Comparison of ENCODE assay signal across 9 mouse cellular contexts in genomic region chr7:46535429-46535799, GRCm38 (mm10).
DNase-seq lines count a peak whose midpoint lies in the region; ATAC-seq lines count a peak whose summit lies in the region.
"Had no signal": no experiment of that assay in that cellular context is flagged by ENCODE, and none has a peak within 500 bp of the region (broad histone marks: within the 10 kb centered on the region; RNA-seq: fewer than 3 reads in every experiment).

No protein-coding gene starts in this region.

- H3K9me3 ChIP-seq in hindbrain, embryonic 11.5 days (ENCODE audit: control insufficient read depth, low read length), result no peaks in the 10 kb centered on the region
- H3K9me3 ChIP-seq: liver, embryonic 15.5 days had no signal

- no peak overlapping the region for H3K9ac ChIP-seq in hindbrain, embryonic 11.5 days (ENCODE audit: low read depth, low read length)
- H3K9ac ChIP-seq: liver, embryonic 15.5 days had no signal

- 28% methylated on average over 10 of the region's 10 CpGs for WGBS in hindbrain, embryonic 11.5 days

- no peak overlapping the region for H3K4me2 ChIP-seq in hindbrain, embryonic 11.5 days (replicated peaks; ENCODE audit: low read depth, low read length)
- H3K4me2 ChIP-seq: liver, embryonic 15.5 days had no signal

- H3K4me1 ChIP-seq in hindbrain, embryonic 11.5 days (replicated peaks; ENCODE audit: control insufficient read depth, insufficient read depth, low read length), result 0 out of 2 replicates have a peak, but pooled peaks cover 4% of the 10 kb centered on the region
- H3K4me1 ChIP-seq: liver, embryonic 15.5 days had no signal

- no peak overlapping the region for H3K4me3 ChIP-seq in hindbrain, embryonic 11.5 days (ENCODE audit: low read depth, low read length)
- H3K4me3 ChIP-seq: liver, embryonic 15.5 days had no signal

- DNase-seq in ovary, postnatal 14 days (ENCODE audit: low spot score), result peak; percentile 18
- no peak for DNase-seq in ovary, postnatal 10 days (ENCODE audit: low spot score)
- DNase-seq in hindbrain, embryonic 11.5 days (ENCODE audit: low spot score), result peak; percentile 48
- DNase-seq in layer of hippocampus, adult 8-10 months (ENCODE audit: low spot score in 2 of 2), result peak; percentile 62 to 66
- peak; percentile 64 for DNase-seq in right cerebral cortex, postnatal 4 days
- no peak for DNase-seq in heart, adult 9 months (ENCODE audit: low spot score in 2 of 2)

- no peaks in the 10 kb centered on the region for H3K27me3 ChIP-seq in hindbrain, embryonic 11.5 days (ENCODE audit: control insufficient read depth, insufficient read depth, low read length)
- H3K27me3 ChIP-seq: liver, embryonic 15.5 days had no signal

- H3K36me3 ChIP-seq in hindbrain, embryonic 11.5 days (ENCODE audit: control insufficient read depth, insufficient read depth, low read length), result no peaks in the 10 kb centered on the region
- H3K36me3 ChIP-seq: liver, embryonic 15.5 days had no signal

- H3K27ac ChIP-seq in hindbrain, embryonic 11.5 days (ENCODE audit: low read depth, low read length), result no peak overlapping the region
- H3K27ac ChIP-seq: liver, embryonic 15.5 days had no signal

- ATAC-seq in common myeloid progenitor, adult 5-6 weeks (replicated peaks; ENCODE audit: low read depth, poor library complexity, severe bottlenecking), result peak; percentile 48
- peak; percentile 72 for ATAC-seq in hindbrain, embryonic 11.5 days (ENCODE audit: low FRiP score)
- ATAC-seq in megakaryocyte, adult 5-6 weeks (ENCODE audit: poor library complexity, severe bottlenecking), result peak; percentile 58; the same call in 1 of the 2 replicates

Comparison
In these comparisons a context has a peak if more than half of its experiments do, and no peak if none do; other contexts are left out.
1. DNase-seq: peak in ovary, postnatal 14 days (single experiment), hindbrain, embryonic 11.5 days (single experiment), layer of hippocampus, adult 8-10 months (2 of 2) and right cerebral cortex, postnatal 4 days (single experiment); none in ovary, postnatal 10 days (single experiment) and heart, adult 9 months (0 of 2).
2. Peak in every context shown above with its lines, with median percentiles within 50 percentile points of each other: ATAC-seq.